9 mouse cellular contexts compared by ENCODE assay signal in genomic region chr2:164592014-164592413, GRCm38 (mm10). TPM values are rescaled to one million over a fixed set of nuclear protein-coding genes. Genes with fewer than 3 reads are reported as not detected.
DNase-seq lines count a peak whose midpoint lies in the region; ATAC-seq and TF ChIP-seq lines count a peak whose summit lies in the region.
"Had no signal": no experiment of that assay in that cellular context is flagged by ENCODE, and none has a peak within 500 bp of the region (broad histone marks: within the 10 kb centered on the region; RNA-seq: fewer than 3 reads in every experiment).

No protein-coding gene starts in this region.

- no peak overlapping the region for H3K4me2 ChIP-seq in forebrain, embryonic 13.5 days

- intact Hi-C loops in left cerebral cortex, postnatal 25 days (cut with DNase I) = no loop called here

- peak; percentile 24; the same call in 1 of the 2 replicates for ATAC-seq in forebrain, embryonic 13.5 days

- H3K4me3 ChIP-seq in cerebellum, adult 2 months (replicated peaks; ENCODE audit: insufficient read depth, low read depth, low read length) = no peak overlapping the region
- no peak overlapping the region for H3K4me3 ChIP-seq in forebrain, embryonic 13.5 days

- no peaks in the 10 kb centered on the region; the same call in 1 of the 2 replicates for H3K27me3 ChIP-seq in cerebellum, adult 2 months (ENCODE audit: control insufficient read depth, insufficient read depth, low read length)
- H3K27me3 ChIP-seq in forebrain, embryonic 13.5 days = no peaks in the 10 kb centered on the region

- 4% methylated on average over 4 of the region's 4 CpGs for WGBS in cerebellum, adult 2 months
- 11% methylated on average over 4 of the region's 4 CpGs for WGBS in forebrain, embryonic 13.5 days

- H3K9me3 ChIP-seq in forebrain, embryonic 13.5 days (replicated peaks) = no peaks in the 10 kb centered on the region
- H3K9me3 ChIP-seq: G1E had no signal

- no peak overlapping the region for H3K27ac ChIP-seq in cerebellum, adult 2 months (ENCODE audit: insufficient read depth, low read length)
- no peak overlapping the region for H3K27ac ChIP-seq in forebrain, embryonic 13.5 days

- H3K4me1 ChIP-seq in cerebellum, adult 2 months (ENCODE audit: control insufficient read depth, insufficient read depth, low read length) = no peaks in the 10 kb centered on the region
- no peaks in the 10 kb centered on the region for H3K4me1 ChIP-seq in forebrain, embryonic 13.5 days

- no peaks in the 10 kb centered on the region for H3K36me3 ChIP-seq in forebrain, embryonic 13.5 days (ENCODE audit: poor library complexity, severe bottlenecking)
- H3K36me3 ChIP-seq: G1E had no signal

- TF ChIP-seq POLR2A in cerebellum, adult 2 months (IDR thresholded peaks at IDR 0.05; ENCODE audit: borderline replicate concordance, insufficient read depth, low read length) = no peak

- H3K9ac ChIP-seq in forebrain, embryonic 13.5 days = no peak overlapping the region

- no peak for DNase-seq in cerebellum, adult 2 months
- DNase-seq in cerebellum, adult 11 months = no peak
- DNase-seq in right cerebral cortex, adult 18-20 months = peak; percentile 13
- no peak for DNase-seq in right cerebral cortex, postnatal 36 days (ENCODE audit: low spot score in 2 of 2)
- peak; percentile 28 to 42 for DNase-seq in left cerebral cortex, postnatal 25 days (ENCODE audit: low spot score in 2 of 2)
- peak; percentile 40 to 48 for DNase-seq in right cerebral cortex, postnatal 10 days (ENCODE audit: low spot score in 2 of 2)
- no peak for DNase-seq in ovary, adult 18-20 months (ENCODE audit: low spot score)

- TF ChIP-seq CTCF in cerebellum, adult 2 months (IDR thresholded peaks at IDR 0.05; ENCODE audit: borderline replicate concordance, insufficient read depth, low read depth, low read length) = peak; percentile 60; the same call in 1 of the 2 replicates

RNA-seq across cellular contexts. Expression of gene Eppin, which starts 1.4 kb away (rescaled TPM):
- not detected in 2 replicates for polyA plus RNA-seq in cerebellum, adult 2 months (2012; rRNA removed)
- polyA plus RNA-seq in forebrain, embryonic 13.5 days (2015; fragmentation: Nextera tagmentation; extraction: Ambion mirVana) = not detected in 2 replicates
- not detected for total RNA-seq in left cerebral cortex, postnatal 25 days (2021)
- total RNA-seq: G1E had no signal
- polyA plus RNA-seq: G1E had no signal

RNA-seq across cellular contexts. Expression of gene Wfdc6a, which starts 6.8 kb away (rescaled TPM):
- 0.24 TPM in 1 of 2 replicates, not detected in the other for polyA plus RNA-seq in cerebellum, adult 2 months (2012; rRNA removed)
- polyA plus RNA-seq in forebrain, embryonic 13.5 days (2015; fragmentation: Nextera tagmentation; extraction: Ambion mirVana) = not detected in 2 replicates
- under 1 TPM in 1 of 2 experiments, not detected in 1; 0.46 TPM for total RNA-seq in left cerebral cortex, postnatal 25 days (2021)
- total RNA-seq: G1E had no signal
- polyA plus RNA-seq: G1E had no signal

RNA-seq across cellular contexts. Expression of gene Spint3, which starts 18.8 kb away (rescaled TPM):
- not detected in 2 replicates for polyA plus RNA-seq in cerebellum, adult 2 months (2012; rRNA removed)
- not detected in 2 replicates for polyA plus RNA-seq in forebrain, embryonic 13.5 days (2015; fragmentation: Nextera tagmentation; extraction: Ambion mirVana)
- not detected for total RNA-seq in left cerebral cortex, postnatal 25 days (2021)
- total RNA-seq: G1E had no signal
- polyA plus RNA-seq: G1E had no signal

RNA-seq across cellular contexts. Expression of gene Wfdc6b, which starts 21.3 kb away (rescaled TPM):
- 0.11 and 0.20 TPM in 2 replicates for polyA plus RNA-seq in cerebellum, adult 2 months (2012; rRNA removed)
- polyA plus RNA-seq in forebrain, embryonic 13.5 days (2015; fragmentation: Nextera tagmentation; extraction: Ambion mirVana) = not detected in 2 replicates
- not detected for total RNA-seq in left cerebral cortex, postnatal 25 days (2021)
- total RNA-seq: G1E had no signal
- polyA plus RNA-seq: G1E had no signal

RNA-seq across cellular contexts. Expression of gene Wfdc8, which starts 21.4 kb away (rescaled TPM):
- 0.06 TPM in 1 of 2 replicates, not detected in the other for polyA plus RNA-seq in cerebellum, adult 2 months (2012; rRNA removed)
- polyA plus RNA-seq in forebrain, embryonic 13.5 days (2015; fragmentation: Nextera tagmentation; extraction: Ambion mirVana) = not detected in 2 replicates
- not detected for total RNA-seq in left cerebral cortex, postnatal 25 days (2021)
- total RNA-seq: G1E had no signal
- polyA plus RNA-seq: G1E had no signal

Comparison
In these comparisons a context has a peak if more than half of its experiments do, and no peak if none do; other contexts are left out.
1. DNase-seq: peak in right cerebral cortex, adult 18-20 months (single experiment), left cerebral cortex, postnatal 25 days (2 of 2) and right cerebral cortex, postnatal 10 days (2 of 2); none in cerebellum, adult 2 months (0 of 2), cerebellum, adult 11 months (single experiment), right cerebral cortex, postnatal 36 days (0 of 2) and ovary, adult 18-20 months (single experiment).